12 mouse cellular contexts compared by ENCODE assay signal in genomic region chr5:35836992-35837391, GRCm38 (mm10).
"Had no signal": no experiment of that assay in that cellular context is flagged by ENCODE, and none has a peak within 500 bp of the region (broad histone marks: within the 10 kb centered on the region; RNA-seq: fewer than 3 reads in every experiment).

No protein-coding gene starts in this region.

- DNase-seq: kidney, adult 2 months; kidney, postnatal 14 days; lung, adult 18-20 months; spleen, adult 18-20 months; thymus, postnatal 36 days had no signal

- ATAC-seq: intestine, embryonic 16.5 days; midbrain, embryonic 13.5 days had no signal

- H3K4me3 ChIP-seq: kidney, embryonic 15.5 days; limb, embryonic 13.5 days; midbrain, embryonic 13.5 days; myocyte; neural tube, embryonic 15.5 days had no signal

- H3K27ac ChIP-seq: kidney, embryonic 15.5 days; limb, embryonic 13.5 days; liver, embryonic 14.5 days; midbrain, embryonic 13.5 days; neural tube, embryonic 15.5 days had no signal

- H3K4me1 ChIP-seq: kidney, embryonic 15.5 days; limb, embryonic 13.5 days; neural tube, embryonic 15.5 days had no signal
